Mouse (Mus musculus) spleen, postnatal 10 days (tissue): Measurements from ENCODE around the gene Tusc2.
A peak's percentile ranks its signal among the peaks of the same experiment; 100 is the strongest.

Experiments
- DNase-seq, 2 experiments: peaks; one replicate each; pipeline ENCODE4 v3.0.0; 2021 to 2022; ENCODE audit warnings: low spot score in 2 of 2

Tusc2 gene

GRCm38 (mm10) chr9:107609433-107609830 lies 46.4 kb downstream of the Tusc2 start:
- no peak for DNase-seq

- no peak for DNase-seq
Observed at GRCm38 (mm10) chr9:107611456-107612190, 48.6 kb downstream of the Tusc2 start.

- DNase-seq = peak; percentile 98 to 99
Observed at GRCm38 (mm10) chr9:107612191-107612944, 49.3 kb downstream of the Tusc2 start.

GRCm38 (mm10) chr9:107612945-107613569 lies 50.0 kb downstream of the Tusc2 start:
- DNase-seq = peak in 1 of 2 experiments; percentile 26

- DNase-seq = no peak
Observed at GRCm38 (mm10) chr9:107615035-107615434, 52.0 kb downstream of the Tusc2 start.
